Mouse (Mus musculus): ENCODE results near the gene Sox5. TPM values are rescaled to one million over a fixed set of nuclear protein-coding genes. Genes with fewer than 3 reads are reported as not detected.

Gene Sox5
- polyA plus RNA-seq, 1 experiment: 7.3 TPM

DNA sequence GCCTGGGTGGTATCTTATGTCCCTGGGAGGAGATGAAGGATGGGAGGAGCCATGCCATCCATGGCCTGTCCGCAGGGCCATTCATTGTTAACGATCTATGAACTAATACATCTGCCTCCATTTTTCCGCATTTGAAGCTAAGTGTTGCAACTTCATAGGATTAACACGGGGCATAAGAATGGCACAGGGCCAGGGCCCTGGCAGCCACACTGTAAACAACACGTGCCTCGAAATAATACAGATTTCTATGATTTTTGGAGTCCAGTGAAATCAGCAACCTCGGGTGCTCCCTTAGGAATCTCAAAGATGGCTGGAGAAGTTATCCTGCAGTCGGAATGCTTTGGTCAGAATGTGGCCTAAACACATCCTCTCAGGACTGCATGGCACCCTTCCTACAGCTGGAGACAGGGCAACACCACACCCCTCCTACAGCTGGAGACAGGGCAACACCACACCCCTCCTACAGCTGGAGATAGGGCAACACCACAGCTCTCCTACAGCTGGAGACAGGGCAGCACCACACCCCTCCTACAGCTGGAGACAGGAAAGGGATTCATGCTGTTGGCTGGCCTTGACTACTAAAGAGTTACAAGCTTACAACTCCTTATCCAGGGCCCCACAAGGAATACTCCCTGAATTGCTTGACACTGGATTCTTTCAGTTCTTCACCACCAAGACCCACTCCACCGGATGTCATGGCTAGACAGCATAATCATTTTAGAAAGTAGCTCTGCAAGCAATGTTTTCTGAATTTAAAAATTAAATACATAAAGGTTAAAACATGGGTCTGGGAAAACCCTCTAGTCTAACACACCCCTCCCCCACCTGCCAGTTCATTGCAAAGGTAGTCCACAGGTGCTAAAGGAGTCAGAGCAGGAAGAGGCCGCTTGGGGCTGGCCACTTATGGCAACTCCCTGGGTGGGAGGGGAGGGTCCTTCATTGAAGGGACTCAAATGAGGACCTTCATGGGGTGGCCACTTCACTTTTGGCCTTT lies 122.4 kb downstream of the Sox5 start:
- DNase-seq (ENCODE audit: low spot score): no peak

DNA sequence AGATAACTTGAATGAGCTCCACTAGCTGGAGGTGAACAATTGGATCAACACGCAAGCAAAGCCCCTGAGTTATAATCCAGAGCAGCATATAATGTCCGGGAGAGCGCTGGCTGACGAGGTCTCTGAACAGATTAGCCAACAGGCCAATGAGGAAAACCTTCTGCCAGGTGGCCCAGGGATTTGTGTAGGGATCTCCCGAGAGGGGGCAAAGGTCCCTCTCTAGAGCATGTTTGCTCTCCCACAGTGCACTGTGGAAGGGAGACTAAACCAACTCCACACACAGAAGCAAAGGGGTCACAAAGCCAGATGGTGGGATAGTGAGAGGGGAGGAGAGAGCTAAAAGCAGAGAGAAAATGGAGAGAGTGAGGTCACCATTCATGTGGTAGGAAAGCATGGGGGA lies 128.9 kb downstream of the Sox5 start:
- DNase-seq (ENCODE audit: low spot score): no peak

DNA sequence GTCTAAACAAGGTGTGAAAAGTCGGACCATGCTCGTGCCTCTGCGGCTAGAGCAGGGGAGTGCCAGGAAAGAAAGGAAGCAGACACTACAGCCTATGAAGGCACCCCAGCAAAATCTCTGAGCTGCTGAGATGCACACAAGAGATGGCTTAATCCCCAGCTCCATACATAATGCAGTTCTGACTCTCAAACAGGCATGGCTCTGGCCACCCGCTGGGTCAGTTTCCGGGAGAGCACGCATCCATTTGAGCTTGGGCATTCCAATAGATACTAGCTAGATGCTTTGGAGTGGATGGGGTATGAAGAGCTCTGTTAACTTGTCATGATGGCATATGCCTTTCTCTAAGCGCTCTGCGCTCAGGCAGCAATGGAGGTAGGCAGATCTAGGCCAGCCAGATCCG lies 132.9 kb downstream of the Sox5 start:
- no peak for DNase-seq (ENCODE audit: low spot score)

GRCm38 (mm10) chr6:144648124-144648591 lies 133.6 kb downstream of the Sox5 start:
- no peak for DNase-seq (ENCODE audit: low spot score)

- no peak for DNase-seq (ENCODE audit: low spot score)
Observed at GRCm38 (mm10) chr6:144646331-144646730, 135.4 kb downstream of the Sox5 start.

- DNase-seq (ENCODE audit: low spot score): no peak
Observed at GRCm38 (mm10) chr6:144645796-144646195, 136.0 kb downstream of the Sox5 start.

DNA sequence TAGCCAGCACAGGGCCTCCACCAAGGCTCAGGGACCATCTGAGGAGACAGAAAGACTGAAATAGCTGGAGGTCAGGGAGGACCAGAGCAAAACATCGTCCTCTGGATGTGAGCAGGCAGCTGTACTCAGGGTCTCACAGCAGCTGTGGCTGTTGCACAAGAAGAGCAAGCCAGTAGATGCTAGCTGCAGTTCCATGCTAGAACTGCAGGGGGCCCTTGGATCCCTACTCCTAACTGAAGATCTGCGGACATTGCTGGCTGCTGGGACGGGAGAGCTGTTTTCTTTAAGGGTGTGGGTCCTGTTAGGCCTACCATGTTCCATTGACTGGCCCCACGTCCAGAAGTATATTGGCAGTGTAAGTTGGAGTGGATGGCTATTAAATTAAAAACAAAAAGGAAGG lies 137.1 kb downstream of the Sox5 start:
- no peak for DNase-seq (ENCODE audit: low spot score)

DNA sequence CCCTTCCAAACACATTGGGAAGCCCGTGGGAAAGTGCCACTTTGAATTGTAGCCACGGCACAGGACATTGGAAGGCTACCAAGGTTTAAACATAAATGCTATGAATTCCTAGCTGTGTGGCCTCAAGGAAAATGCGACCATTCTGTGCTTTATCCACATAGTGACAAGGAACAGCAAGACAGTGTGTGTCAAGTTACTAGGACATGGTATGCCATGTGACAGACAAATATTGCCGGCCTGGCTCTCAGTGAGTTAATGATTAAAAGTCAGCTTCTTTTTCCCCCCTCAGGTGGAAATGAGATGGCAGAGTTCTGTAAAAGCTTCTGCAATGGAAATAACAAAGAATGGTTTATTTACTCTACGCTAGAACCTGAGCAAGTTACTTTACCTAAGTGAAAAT lies 138.2 kb downstream of the Sox5 start:
- DNase-seq (ENCODE audit: low spot score): no peak

GRCm38 (mm10) chr6:144641888-144642287 lies 139.9 kb downstream of the Sox5 start:
- DNase-seq (ENCODE audit: low spot score): no peak

DNA sequence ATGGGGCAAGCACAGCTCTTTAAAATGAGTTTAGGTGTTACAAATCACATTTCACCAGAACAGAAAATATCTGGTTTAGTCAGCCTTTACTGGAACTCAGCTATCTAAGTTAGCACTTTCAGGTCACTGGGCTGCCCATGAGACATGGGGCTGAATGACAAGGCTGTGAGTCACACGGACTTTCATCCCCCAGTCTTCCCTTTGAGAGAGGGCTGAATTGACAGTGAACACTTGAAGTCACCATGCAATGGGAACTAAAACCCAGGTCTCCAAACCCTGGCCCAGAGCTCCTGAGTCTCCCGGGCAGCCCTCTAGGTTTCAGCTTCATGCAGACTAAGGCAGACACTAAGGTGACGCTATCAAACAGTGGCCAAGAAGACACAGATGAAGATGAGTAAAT lies 141.2 kb downstream of the Sox5 start:
- no peak for DNase-seq (ENCODE audit: low spot score)

DNA sequence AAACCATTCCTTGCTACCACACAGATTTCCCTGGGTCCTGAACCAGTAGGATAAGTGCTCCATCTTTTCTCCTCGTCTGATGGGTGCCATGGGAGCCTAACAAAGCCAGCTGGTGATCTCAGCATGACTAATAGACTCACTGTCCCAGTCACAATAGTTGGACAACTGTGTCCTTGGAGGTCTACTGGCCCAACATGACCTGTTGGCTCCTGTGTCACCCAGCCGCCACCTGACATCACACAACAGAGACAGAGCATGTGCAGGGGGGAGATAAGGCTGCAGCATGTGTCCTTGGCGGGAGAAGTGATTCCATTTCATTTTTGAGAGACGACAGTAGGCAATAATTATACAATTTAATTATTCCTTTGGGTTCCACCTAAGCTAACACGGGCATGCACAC lies 143.2 kb downstream of the Sox5 start:
- DNase-seq (ENCODE audit: low spot score): no peak

- DNase-seq (ENCODE audit: low spot score): no peak
Observed at GRCm38 (mm10) chr6:144627539-144628115, 154.2 kb downstream of the Sox5 start.

- no peak for DNase-seq (ENCODE audit: low spot score)
Observed at GRCm38 (mm10) chr6:144621089-144621769, 160.5 kb downstream of the Sox5 start.

DNA sequence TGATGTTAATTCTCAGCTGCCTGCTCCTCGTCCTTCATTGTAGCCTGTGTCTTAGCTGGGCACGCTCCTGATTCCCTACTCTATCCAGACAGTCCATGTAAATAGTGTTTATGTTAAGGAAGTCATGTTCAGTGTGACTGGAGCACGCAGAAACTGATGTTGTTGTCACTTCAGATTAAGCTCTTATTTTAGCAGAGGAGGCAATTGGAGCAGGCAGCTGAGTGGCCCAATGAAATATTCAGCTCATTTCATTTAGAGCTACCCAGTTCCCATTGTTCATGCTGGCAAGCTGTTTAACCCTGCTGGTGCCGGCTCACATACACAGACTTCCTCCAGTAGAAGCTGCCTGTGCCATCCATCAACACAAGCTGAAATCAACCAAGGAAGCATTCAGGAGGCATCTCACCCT lies 170.4 kb downstream of the Sox5 start:
- DNase-seq (ENCODE audit: low spot score): no peak

DNA sequence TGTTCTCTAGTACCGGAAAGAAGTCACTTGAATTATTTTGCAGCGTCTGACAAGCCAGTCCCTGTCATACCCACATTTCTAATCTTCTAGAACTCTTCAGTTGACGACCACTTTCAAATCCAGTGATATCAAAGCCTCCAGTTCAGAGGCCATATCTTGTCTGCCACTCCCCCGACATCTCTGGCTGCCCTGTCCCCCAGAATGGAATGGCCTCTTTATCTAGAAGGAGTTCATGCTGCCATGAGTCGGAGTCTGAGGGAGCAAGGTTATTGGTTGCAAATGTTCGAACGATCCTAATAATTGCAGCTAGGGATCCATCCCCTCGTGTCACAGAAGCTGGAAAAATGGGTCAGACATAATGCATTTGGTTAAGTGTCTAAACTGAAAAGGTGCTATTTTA lies 170.9 kb downstream of the Sox5 start:
- no peak for DNase-seq (ENCODE audit: low spot score)

GRCm38 (mm10) chr6:144602883-144603282 lies 178.9 kb downstream of the Sox5 start:
- no peak for DNase-seq (ENCODE audit: low spot score)

DNA sequence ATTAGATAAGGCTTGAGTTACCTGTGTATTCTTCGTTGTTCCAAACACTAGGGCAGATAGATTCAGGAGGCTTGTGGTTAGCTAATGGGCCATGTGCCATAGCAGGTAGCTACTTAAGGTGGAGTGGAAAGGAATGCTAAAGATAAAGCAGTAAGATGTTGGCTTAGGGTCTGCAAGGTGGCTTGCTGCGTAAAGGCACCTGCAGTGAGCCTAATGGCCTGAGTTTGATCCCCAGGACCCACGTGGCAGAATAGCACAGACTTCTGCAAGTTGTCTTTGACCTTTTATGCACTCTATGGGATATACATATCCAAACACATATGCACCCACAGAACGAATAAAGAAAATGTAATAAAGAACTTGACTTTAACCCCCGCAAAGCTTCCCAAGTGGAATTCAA lies 181.4 kb downstream of the Sox5 start:
- DNase-seq (ENCODE audit: low spot score): no peak

GRCm38 (mm10) chr6:144598324-144598973 lies 183.3 kb downstream of the Sox5 start:
- DNase-seq (ENCODE audit: low spot score): no peak

DNA sequence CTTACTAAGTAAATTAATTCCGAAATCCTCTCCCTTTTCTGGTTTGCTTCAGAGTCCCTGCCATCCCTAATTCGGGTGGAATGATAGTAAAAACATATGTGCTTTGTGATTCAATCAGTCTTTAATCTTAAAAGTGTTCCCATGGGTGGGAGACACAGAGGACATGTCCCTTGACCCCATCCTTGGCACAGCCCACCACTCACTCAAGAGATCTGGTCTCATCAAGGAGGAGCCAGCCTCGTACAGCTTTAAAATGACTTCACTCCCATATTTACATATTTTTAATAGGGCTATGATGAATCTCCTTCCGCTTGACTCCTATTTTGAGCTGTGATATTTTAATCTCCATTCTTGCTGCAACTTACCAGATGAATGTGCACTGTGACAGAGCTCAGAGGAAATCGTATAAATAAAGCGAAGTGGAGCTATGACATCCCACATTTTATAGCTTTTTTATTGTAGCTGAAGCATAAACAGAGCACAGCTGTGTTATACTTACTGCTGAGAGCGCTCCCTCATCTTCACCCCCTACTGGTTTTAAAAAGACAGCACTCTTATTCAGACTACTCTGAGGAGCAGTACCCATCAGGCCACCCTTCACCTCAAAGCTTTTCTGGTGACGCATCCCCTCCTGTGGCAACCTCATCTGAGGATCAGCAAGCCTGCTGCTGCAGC lies 185.1 kb downstream of the Sox5 start:
- DNase-seq (ENCODE audit: low spot score): no peak

- no peak for DNase-seq (ENCODE audit: low spot score)
Observed at GRCm38 (mm10) chr6:144584854-144585253, 196.9 kb downstream of the Sox5 start.

GRCm38 (mm10) chr6:144584074-144584840 lies 197.5 kb downstream of the Sox5 start:
- DNase-seq (ENCODE audit: low spot score): no peak
